Mouse (Mus musculus): ENCODE results near the gene Gbf1. TPM values are rescaled to one million over a fixed set of nuclear protein-coding genes. Genes with fewer than 3 reads are reported as not detected.

Gbf1 gene
- total and polyA plus RNA-seq, 2 experiments = 25.7 to 58.1 TPM

GRCm38 (mm10) chr19:46175173-46175572 lies 22.9 kb downstream of the Gbf1 start:
- no peak for TF ChIP-seq CTCF (IDR thresholded peaks at IDR 0.05; ENCODE audit: low read depth, low read length)
- TF ChIP-seq POLR2A (IDR thresholded peaks at IDR 0.05; ENCODE audit: extremely low read depth, insufficient read depth, low read length) = no peak
- no peak for DNase-seq (ENCODE audit: extremely low read depth, low read depth, low spot score)
- Histone ChIP-seq H3K36me3 (ENCODE audit: control insufficient read depth, insufficient read depth, low read length) (peaks cover 25% of the 10 kb centered on the region), H3K4me1 (ENCODE audit: control insufficient read depth, insufficient read depth, low read length) (peaks cover 2% of the 10 kb centered on the region; the same call in 1 of the 2 replicates), H3K79me2 (ENCODE audit: control insufficient read depth, insufficient read depth, low read length) (peaks cover 9% of the 10 kb centered on the region; the same call in 1 of the 2 replicates), H3K27ac (replicated peaks; ENCODE audit: insufficient read depth, low read depth, low read length) (no peak overlapping the region), H3K27me3 (ENCODE audit: control insufficient read depth, insufficient read depth, low read length) (no peaks in the 10 kb centered on the region), H3K9ac (ENCODE audit: low read depth, low read length) (no peak overlapping the region), H3K4me3 (ENCODE audit: insufficient read depth, low read depth, low read length) (no peak overlapping the region)

- no peaks in the 10 kb centered on the region for H3K27me3 ChIP-seq (ENCODE audit: control insufficient read depth, insufficient read depth, low read length)
- DNase-seq (ENCODE audit: extremely low read depth, low read depth, low spot score) = no peak
- peaks cover 2% of the 10 kb centered on the region; the same call in 1 of the 2 replicates for H3K4me1 ChIP-seq (ENCODE audit: control insufficient read depth, insufficient read depth, low read length)
- H3K36me3 ChIP-seq (ENCODE audit: control insufficient read depth, insufficient read depth, low read length) = peaks cover 10% of the 10 kb centered on the region
- no peak overlapping the region for H3K4me3 ChIP-seq (ENCODE audit: insufficient read depth, low read depth, low read length)
- 44% methylated on average over 5 of the region's 5 CpGs for WGBS
- no peak overlapping the region for H3K27ac ChIP-seq (replicated peaks; ENCODE audit: insufficient read depth, low read depth, low read length)
- peaks cover 9% of the 10 kb centered on the region; the same call in 1 of the 2 replicates for H3K79me2 ChIP-seq (ENCODE audit: control insufficient read depth, insufficient read depth, low read length)
- no peak for TF ChIP-seq CTCF (IDR thresholded peaks at IDR 0.05; ENCODE audit: low read depth, low read length)
- no peak overlapping the region for H3K9ac ChIP-seq (ENCODE audit: low read depth, low read length)
Measured at GRCm38 (mm10) chr19:46177046-46177445, 24.7 kb downstream of the Gbf1 start.

- Histone ChIP-seq H3K79me2 (ENCODE audit: control insufficient read depth, insufficient read depth, low read length) (peaks cover 10% of the 10 kb centered on the region; the same call in 1 of the 2 replicates), H3K27ac (replicated peaks; ENCODE audit: insufficient read depth, low read depth, low read length) (no peak overlapping the region), H3K4me3 (ENCODE audit: insufficient read depth, low read depth, low read length) (no peak overlapping the region), H3K36me3 (ENCODE audit: control insufficient read depth, insufficient read depth, low read length) (no peaks in the 10 kb centered on the region), H3K4me1 (ENCODE audit: control insufficient read depth, insufficient read depth, low read length) (peaks cover 2% of the 10 kb centered on the region; the same call in 1 of the 2 replicates), H3K27me3 (ENCODE audit: control insufficient read depth, insufficient read depth, low read length) (no peaks in the 10 kb centered on the region), H3K9ac (ENCODE audit: low read depth, low read length) (no peak overlapping the region)
- no peak for DNase-seq (ENCODE audit: extremely low read depth, low read depth, low spot score)
- TF ChIP-seq CTCF (IDR thresholded peaks at IDR 0.05; ENCODE audit: low read depth, low read length) (no peak), POLR2A (IDR thresholded peaks at IDR 0.05; ENCODE audit: extremely low read depth, insufficient read depth, low read length) (no peak)
- 92% methylated on average over 2 of the region's 2 CpGs for WGBS
Measured at GRCm38 (mm10) chr19:46180274-46180673, 28.0 kb downstream of the Gbf1 start.

- no peak overlapping the region for H3K4me3 ChIP-seq (ENCODE audit: insufficient read depth, low read depth, low read length)
- H3K9ac ChIP-seq (ENCODE audit: low read depth, low read length) = no peak overlapping the region
- no peaks in the 10 kb centered on the region for H3K36me3 ChIP-seq (ENCODE audit: control insufficient read depth, insufficient read depth, low read length)
- no peak overlapping the region for H3K27ac ChIP-seq (replicated peaks; ENCODE audit: insufficient read depth, low read depth, low read length)
- TF ChIP-seq CTCF (IDR thresholded peaks at IDR 0.05; ENCODE audit: low read depth, low read length) = no peak
- no peak for TF ChIP-seq POLR2A (IDR thresholded peaks at IDR 0.05; ENCODE audit: extremely low read depth, insufficient read depth, low read length)
- H3K27me3 ChIP-seq (ENCODE audit: control insufficient read depth, insufficient read depth, low read length) = no peaks in the 10 kb centered on the region
- peak; percentile 31 for DNase-seq (ENCODE audit: extremely low read depth, low read depth, low spot score)
- H3K4me1 ChIP-seq (ENCODE audit: control insufficient read depth, insufficient read depth, low read length) = peaks cover 4% of the 10 kb centered on the region; the same call in 1 of the 2 replicates
- WGBS = 78% methylated on average over 3 of the region's 3 CpGs
- H3K79me2 ChIP-seq (ENCODE audit: control insufficient read depth, insufficient read depth, low read length) = peaks cover 10% of the 10 kb centered on the region; the same call in 1 of the 2 replicates
Measured at GRCm38 (mm10) chr19:46182241-46182640, 29.9 kb downstream of the Gbf1 start.

GRCm38 (mm10) chr19:46186611-46187010 lies 34.3 kb downstream of the Gbf1 start:
- H3K9ac ChIP-seq (ENCODE audit: low read depth, low read length) = no peak overlapping the region
- 27% methylated on average over 3 of the region's 3 CpGs for WGBS
- no peak for DNase-seq (ENCODE audit: extremely low read depth, low read depth, low spot score)
- peaks cover 2% of the 10 kb centered on the region; the same call in 1 of the 2 replicates for H3K4me1 ChIP-seq (ENCODE audit: control insufficient read depth, insufficient read depth, low read length)
- TF ChIP-seq CTCF (IDR thresholded peaks at IDR 0.05; ENCODE audit: low read depth, low read length) = no peak
- no peak for TF ChIP-seq POLR2A (IDR thresholded peaks at IDR 0.05; ENCODE audit: extremely low read depth, insufficient read depth, low read length)
- H3K36me3 ChIP-seq (ENCODE audit: control insufficient read depth, insufficient read depth, low read length) = no peaks in the 10 kb centered on the region
- no peak overlapping the region for H3K27ac ChIP-seq (replicated peaks; ENCODE audit: insufficient read depth, low read depth, low read length)
- H3K27me3 ChIP-seq (ENCODE audit: control insufficient read depth, insufficient read depth, low read length) = no peaks in the 10 kb centered on the region
- peaks cover 15% of the 10 kb centered on the region; the same call in 1 of the 2 replicates for H3K79me2 ChIP-seq (ENCODE audit: control insufficient read depth, insufficient read depth, low read length)
- H3K4me3 ChIP-seq (ENCODE audit: insufficient read depth, low read depth, low read length) = no peak overlapping the region

GRCm38 (mm10) chr19:46187203-46187602 lies 34.9 kb downstream of the Gbf1 start:
- DNase-seq (ENCODE audit: extremely low read depth, low read depth, low spot score) = no peak
- no peak for TF ChIP-seq CTCF (IDR thresholded peaks at IDR 0.05; ENCODE audit: low read depth, low read length)
- TF ChIP-seq POLR2A (IDR thresholded peaks at IDR 0.05; ENCODE audit: extremely low read depth, insufficient read depth, low read length) = no peak
- H3K4me1 ChIP-seq (ENCODE audit: control insufficient read depth, insufficient read depth, low read length) = peaks cover 2% of the 10 kb centered on the region; the same call in 1 of the 2 replicates
- H3K79me2 ChIP-seq (ENCODE audit: control insufficient read depth, insufficient read depth, low read length) = peaks cover 18% of the 10 kb centered on the region; the same call in 1 of the 2 replicates
- H3K27me3 ChIP-seq (ENCODE audit: control insufficient read depth, insufficient read depth, low read length) = no peaks in the 10 kb centered on the region
- no peak overlapping the region for H3K27ac ChIP-seq (replicated peaks; ENCODE audit: insufficient read depth, low read depth, low read length)
- H3K9ac ChIP-seq (ENCODE audit: low read depth, low read length) = no peak overlapping the region
- no peak overlapping the region for H3K4me3 ChIP-seq (ENCODE audit: insufficient read depth, low read depth, low read length)
- WGBS = 81% methylated on average over 2 of the region's 2 CpGs
- no peaks in the 10 kb centered on the region for H3K36me3 ChIP-seq (ENCODE audit: control insufficient read depth, insufficient read depth, low read length)

Measured in liver, adult 2 months (tissue).